Mouse (Mus musculus) liver, embryonic 15.5 days (tissue): ENCODE measurements around the gene Fis1. TPM values are rescaled to one million over a fixed set of nuclear protein-coding genes. Genes with fewer than 3 reads are reported as not detected.
A peak's percentile ranks its signal among the peaks of the same experiment; 100 is the strongest.
"Not testable (repeated sequence)": the region's sequence is repeated elsewhere in the genome, so short reads cannot be mapped to it uniquely, and the experiment has no call there.

Source experiments
- ATAC-seq: fragments of 200-750 bp; cut with Nextera tagmentation; 2 replicates; pipeline ENCODE4 v1.8.0; 2017; ENCODE audit warnings: moderate number of reproducible peaks, mild to moderate bottlenecking, moderate library complexity; ENCODE audit not compliant: insufficient read depth
- H3K27ac ChIP-seq: fragments of 300-500 bp; sonication (generic); replicated peaks from 2 replicates; pipeline ENCODE4 v1.5.1; 2015; ENCODE audit warnings: mild to moderate bottlenecking, inconsistent platforms
- H3K27me3 ChIP-seq: fragments of 300-500 bp; sonication (generic); 2 replicates; pipeline ENCODE4 v1.6.1; 2015; ENCODE audit warnings: mild to moderate bottlenecking, inconsistent platforms
- H3K36me3 ChIP-seq: fragments of 300-500 bp; sonication (generic); replicated peaks from 2 replicates; pipeline ENCODE4 v1.6.1; 2015; ENCODE audit warnings: moderate library complexity, mild to moderate bottlenecking, inconsistent platforms
- H3K4me1 ChIP-seq: fragments of 300-500 bp; sonication (generic); replicated peaks from 2 replicates; pipeline ENCODE4 v1.6.1; 2015; ENCODE audit warnings: inconsistent platforms
- H3K4me2 ChIP-seq: fragments of 300-500 bp; sonication (generic); 2 replicates; pipeline ENCODE4 v1.6.1; 2015; ENCODE audit warnings: moderate library complexity, mild to moderate bottlenecking, inconsistent platforms
- H3K4me3 ChIP-seq: fragments of 300-500 bp; sonication (generic); replicated peaks from 2 replicates; pipeline ENCODE4 v1.5.1; 2015; ENCODE audit warnings: mild to moderate bottlenecking, inconsistent platforms
- H3K9ac ChIP-seq: fragments of 300-500 bp; sonication (generic); 2 replicates; pipeline ENCODE4 v1.6.1; 2015; ENCODE audit warnings: moderate library complexity, mild to moderate bottlenecking, inconsistent platforms
- H3K9me3 ChIP-seq: fragments of 300-500 bp; sonication (generic); replicated peaks from 2 replicates; pipeline ENCODE4 v1.6.1; 2016; ENCODE audit warnings: inconsistent platforms
- WGBS: fragments of 180-500 bp; shearing (Covaris S2); methylation state at CpG from one replicate; pipeline ENCODE4 v1.1.7; 2015; ENCODE audit warnings: mixed read lengths; ENCODE audit not compliant: insufficient replicate concordance; 5-methylcytosine and 5-hydroxymethylcytosine counted together
- polyA plus RNA-seq: library from polyadenylated mRNA; unstranded; fragments of >200 nt; fragmentation: Nextera tagmentation; extraction: Ambion mirVana; gene quantifications from 2 replicates; pipeline ENCODE4 v1.2.1, GENCODE M21; 2015

Gene Fis1
- polyA plus RNA-seq, 1 experiment from 2014 or later = 190 TPM

DNA sequence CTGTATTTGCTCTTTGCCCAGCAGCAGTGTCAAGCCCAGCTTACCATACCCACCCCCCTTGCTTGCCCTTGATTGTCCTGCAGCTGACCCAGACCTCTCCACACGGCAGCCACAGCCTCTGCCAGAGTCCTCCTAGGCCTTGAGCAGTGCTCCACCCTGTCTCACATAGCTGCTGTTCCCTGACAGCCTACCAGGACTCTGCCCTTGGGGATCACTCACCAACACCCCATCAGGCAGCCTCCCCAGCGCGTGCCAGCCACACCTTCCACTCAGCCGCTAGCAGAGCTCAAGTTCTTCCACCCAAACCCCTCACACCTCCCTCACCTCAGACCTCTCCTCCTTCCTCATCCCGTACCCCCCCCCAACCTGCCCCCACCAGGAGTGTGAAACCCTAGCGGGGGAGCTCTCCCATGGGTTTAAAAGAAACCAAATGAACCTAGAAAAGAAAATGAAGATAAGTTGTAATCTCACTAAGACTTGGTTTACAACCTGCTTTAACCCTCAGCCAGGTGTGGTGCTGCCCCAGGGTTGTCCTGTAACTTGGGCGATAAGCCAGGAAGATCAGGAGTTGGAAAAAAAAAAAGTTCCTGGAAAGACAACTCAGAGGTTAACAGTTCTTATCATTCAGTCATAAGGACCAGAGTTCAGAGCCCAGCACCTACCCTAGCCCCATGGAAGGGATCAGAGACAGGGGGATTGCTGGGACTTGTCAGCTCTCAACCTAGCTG, 29.2 kb upstream of the Fis1 start:
- no peaks in the 10 kb centered on the region for H3K27me3 ChIP-seq
- no peak overlapping the region for H3K4me3 ChIP-seq
- no peak overlapping the region for H3K9ac ChIP-seq
- WGBS = 61% methylated on average over 7 of the region's 7 CpGs
- no peak overlapping the region for H3K27ac ChIP-seq
- no peak for ATAC-seq
- no peak overlapping the region for H3K4me2 ChIP-seq
- peaks cover 17% of the 10 kb centered on the region for H3K4me1 ChIP-seq
- H3K36me3 ChIP-seq = no peaks in the 10 kb centered on the region
- H3K9me3 ChIP-seq = no peaks in the 10 kb centered on the region

DNA sequence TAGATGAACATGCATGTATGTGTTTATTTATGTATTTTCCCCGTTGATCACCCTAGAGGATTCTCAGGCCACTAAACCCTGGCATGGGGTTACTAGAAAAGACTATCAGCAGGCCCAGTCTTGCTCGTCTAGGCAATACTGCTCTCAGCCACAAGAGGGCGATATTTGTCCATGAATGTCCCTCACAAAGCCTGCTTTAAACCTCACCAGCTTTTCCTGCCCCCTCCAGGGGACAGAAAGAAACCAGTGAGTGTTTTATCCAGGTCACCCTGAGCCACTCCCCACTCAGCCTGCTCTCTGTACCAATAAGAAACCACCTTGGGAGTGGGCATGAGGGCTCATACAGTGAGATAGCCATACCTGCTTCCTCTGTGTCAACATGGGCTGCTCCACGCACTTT, 24.0 kb upstream of the Fis1 start:
- Histone ChIP-seq H3K27me3 (no peaks in the 10 kb centered on the region), H3K9me3 (no peaks in the 10 kb centered on the region), H3K4me3 (no peak overlapping the region), H3K4me2 (no peak overlapping the region), H3K27ac (no peak overlapping the region), H3K36me3 (no peaks in the 10 kb centered on the region), H3K9ac (no peak overlapping the region), H3K4me1 (no peaks in the 10 kb centered on the region; the same call in 1 of the 2 replicates)
- ATAC-seq = peak; percentile 55
- WGBS = 22% methylated on average over 4 of the region's 4 CpGs

DNA sequence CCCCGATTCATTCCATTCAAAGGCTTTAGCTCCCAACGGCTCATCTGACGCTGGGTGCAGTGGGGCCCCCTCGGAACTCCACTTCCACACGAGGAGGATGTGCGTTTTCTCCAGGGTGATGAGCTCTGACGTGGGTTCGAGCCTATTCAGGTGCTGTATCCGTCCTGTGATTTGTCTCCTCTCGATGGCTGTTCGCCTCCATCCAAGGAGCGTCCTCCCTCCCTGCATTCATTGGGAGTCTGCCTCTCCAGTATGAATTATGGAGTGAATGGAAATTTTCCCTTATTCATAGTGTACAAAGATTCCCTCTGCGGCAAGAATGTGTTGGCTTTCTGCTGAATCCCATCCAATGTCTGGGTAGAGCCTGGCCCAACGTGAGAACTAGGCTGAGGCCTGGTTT, 21.2 kb upstream of the Fis1 start:
- Histone ChIP-seq H3K9me3 (no peaks in the 10 kb centered on the region), H3K4me3 (no peak overlapping the region), H3K9ac (no peak overlapping the region), H3K36me3 (no peaks in the 10 kb centered on the region), H3K4me2 (no peak overlapping the region), H3K27me3 (no peaks in the 10 kb centered on the region), H3K4me1 (no peaks in the 10 kb centered on the region; the same call in 1 of the 2 replicates), H3K27ac (no peak overlapping the region)
- ATAC-seq = no peak
- 74% methylated on average over 14 of the region's 14 CpGs for WGBS

DNA sequence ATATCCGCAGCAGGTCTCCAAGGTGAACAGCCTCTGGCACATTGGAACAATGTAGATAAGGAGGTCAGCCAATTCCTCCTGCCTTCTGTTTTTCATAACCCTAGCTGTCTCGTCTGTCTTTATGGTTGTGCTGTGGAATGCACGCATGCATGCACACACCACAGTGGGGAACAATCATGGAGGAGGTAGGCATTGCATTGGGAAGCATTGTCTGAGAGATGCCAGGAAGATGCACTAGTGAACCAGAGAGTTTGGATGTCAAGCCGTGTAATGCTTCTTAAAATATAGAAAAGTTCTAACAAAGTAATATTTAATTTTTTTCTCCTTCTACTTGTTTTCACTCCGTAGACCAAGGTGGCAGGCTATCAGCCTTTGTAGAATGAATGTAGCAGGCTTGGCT, 20.1 kb upstream of the Fis1 start:
- no peak overlapping the region for H3K4me2 ChIP-seq
- WGBS = 63% methylated on average over 5 of the region's 5 CpGs
- H3K36me3 ChIP-seq = no peaks in the 10 kb centered on the region
- H3K9ac ChIP-seq = no peak overlapping the region
- no peaks in the 10 kb centered on the region for H3K9me3 ChIP-seq
- H3K4me3 ChIP-seq = no peak overlapping the region
- H3K27me3 ChIP-seq = no peaks in the 10 kb centered on the region
- H3K4me1 ChIP-seq = no peaks in the 10 kb centered on the region; the same call in 1 of the 2 replicates
- no peak for ATAC-seq
- no peak overlapping the region for H3K27ac ChIP-seq

DNA sequence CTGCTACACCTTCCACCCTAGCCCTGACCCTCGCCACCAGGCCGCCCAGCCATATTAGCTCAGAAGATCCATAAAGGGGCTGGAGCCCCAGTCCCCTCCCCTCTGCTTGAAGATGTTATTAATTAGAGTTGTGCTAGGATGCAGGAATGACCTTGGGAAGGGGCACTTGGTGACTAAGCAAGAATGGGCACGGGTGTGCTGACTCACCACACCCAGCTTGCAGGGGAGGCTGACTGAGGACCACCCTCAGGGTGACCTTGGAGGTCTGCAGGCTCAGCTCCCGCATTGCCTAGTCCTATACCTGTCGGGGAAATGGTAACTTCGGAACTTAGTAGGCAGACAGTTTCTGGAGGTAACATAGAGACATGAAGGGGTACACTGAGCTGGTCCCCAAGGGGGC, 19.1 kb upstream of the Fis1 start:
- Histone ChIP-seq H3K27me3 (no peaks in the 10 kb centered on the region), H3K4me1 (no peaks in the 10 kb centered on the region; the same call in 1 of the 2 replicates), H3K4me3 (no peak overlapping the region), H3K36me3 (no peaks in the 10 kb centered on the region), H3K9me3 (no peaks in the 10 kb centered on the region), H3K27ac (no peak overlapping the region), H3K9ac (no peak overlapping the region), H3K4me2 (no peak overlapping the region)
- 69% methylated on average over 6 of the region's 6 CpGs for WGBS
- no peak for ATAC-seq

DNA sequence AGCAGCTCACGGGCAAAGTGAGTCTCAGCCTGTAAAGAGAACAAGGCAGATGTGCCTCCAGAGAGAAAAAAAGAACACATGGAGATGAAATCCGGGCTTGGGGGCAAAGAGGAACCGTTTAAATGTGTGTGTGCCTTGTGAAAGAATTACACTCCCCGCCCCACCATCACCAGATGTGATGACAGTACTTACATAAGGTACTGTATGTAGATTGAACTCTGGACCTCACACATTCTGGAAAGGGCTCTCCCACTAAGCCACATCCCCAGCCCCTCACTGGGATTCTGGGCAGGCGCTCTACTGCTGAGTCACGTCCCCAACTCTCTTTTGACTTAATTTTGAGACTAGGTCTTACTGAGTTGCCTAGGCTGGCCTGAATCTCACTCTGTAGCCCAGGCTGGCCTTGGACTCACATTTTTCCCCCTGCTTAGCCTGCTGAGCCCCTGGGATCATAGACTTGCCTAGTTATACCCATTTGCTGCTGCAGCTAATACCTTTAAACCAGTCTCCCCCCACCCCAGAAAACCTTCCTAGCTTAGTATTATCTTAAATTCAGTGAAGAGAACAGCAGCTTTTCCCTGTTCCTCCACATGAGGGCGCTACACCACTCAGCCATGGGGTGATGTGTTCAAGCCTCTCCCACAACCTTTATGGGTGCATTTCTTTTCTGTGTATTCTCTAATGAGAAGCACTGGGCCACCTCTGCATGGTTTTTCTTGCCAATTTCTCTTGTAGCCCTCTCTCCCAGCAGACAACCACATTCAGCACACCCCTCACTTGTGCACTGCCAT, 17.0 kb upstream of the Fis1 start:
- Histone ChIP-seq H3K27ac (no peak overlapping the region), H3K36me3 (no peaks in the 10 kb centered on the region), H3K27me3 (no peaks in the 10 kb centered on the region), H3K9me3 (no peaks in the 10 kb centered on the region), H3K9ac (no peak overlapping the region), H3K4me2 (no peak overlapping the region), H3K4me3 (no peak overlapping the region), H3K4me1 (no peaks in the 10 kb centered on the region; the same call in 1 of the 2 replicates)
- 46% methylated on average over 7 of the region's 7 CpGs for WGBS
- ATAC-seq = no peak

DNA sequence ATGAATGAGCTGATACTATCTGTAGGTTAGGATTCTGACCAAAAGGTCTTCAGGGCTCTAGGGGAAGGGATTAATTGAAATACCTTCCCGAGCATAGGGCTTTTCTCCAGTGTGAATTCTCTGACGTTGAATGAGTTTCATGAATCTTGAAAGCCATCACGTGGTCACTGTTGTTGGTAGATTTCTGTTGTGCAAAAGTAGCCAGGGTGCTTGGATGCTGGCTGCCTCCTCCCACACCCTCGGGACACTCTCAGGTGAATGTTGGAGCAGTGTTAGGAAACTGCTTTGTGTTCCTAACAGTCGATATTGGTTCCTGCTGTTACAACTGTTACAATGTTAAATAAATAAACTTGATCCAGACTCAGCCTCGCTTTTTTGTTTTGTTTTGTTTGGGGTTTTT, 16.3 kb upstream of the Fis1 start:
- 68% methylated on average over 6 of the region's 6 CpGs for WGBS
- Histone ChIP-seq H3K27ac (no peak overlapping the region), H3K4me2 (no peak overlapping the region), H3K4me3 (no peak overlapping the region), H3K27me3 (no peaks in the 10 kb centered on the region), H3K9ac (no peak overlapping the region), H3K9me3 (no peaks in the 10 kb centered on the region), H3K36me3 (no peaks in the 10 kb centered on the region), H3K4me1 (no peaks in the 10 kb centered on the region; the same call in 1 of the 2 replicates)
- no peak for ATAC-seq

DNA sequence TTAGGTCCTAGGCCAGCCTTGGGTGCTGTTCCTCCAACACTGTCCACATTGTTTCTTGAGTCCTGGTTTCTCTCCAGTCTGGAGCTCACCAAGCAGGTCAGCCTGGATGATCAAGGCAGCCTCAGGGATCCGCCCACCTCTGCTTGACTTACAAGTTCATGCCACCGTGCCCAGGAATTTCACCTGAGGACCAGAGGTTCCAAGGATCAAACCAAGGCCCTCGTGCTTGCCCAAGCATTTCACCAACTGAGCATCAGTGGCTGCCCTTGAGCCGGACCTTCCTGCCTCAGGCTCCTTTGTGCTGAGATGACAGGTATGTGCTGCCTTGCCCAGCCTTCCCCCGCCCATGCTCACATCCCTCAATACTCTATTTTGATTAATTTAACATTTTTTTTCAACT, 15.5 kb upstream of the Fis1 start:
- no peaks in the 10 kb centered on the region for H3K9me3 ChIP-seq
- H3K9ac ChIP-seq = no peak overlapping the region
- no peaks in the 10 kb centered on the region for H3K27me3 ChIP-seq
- 72% methylated on average over 5 of the region's 5 CpGs for WGBS
- H3K27ac ChIP-seq = no peak overlapping the region
- no peak for ATAC-seq
- H3K4me2 ChIP-seq = no peak overlapping the region
- H3K4me1 ChIP-seq = no peaks in the 10 kb centered on the region; the same call in 1 of the 2 replicates
- no peak overlapping the region for H3K4me3 ChIP-seq
- no peaks in the 10 kb centered on the region for H3K36me3 ChIP-seq

DNA sequence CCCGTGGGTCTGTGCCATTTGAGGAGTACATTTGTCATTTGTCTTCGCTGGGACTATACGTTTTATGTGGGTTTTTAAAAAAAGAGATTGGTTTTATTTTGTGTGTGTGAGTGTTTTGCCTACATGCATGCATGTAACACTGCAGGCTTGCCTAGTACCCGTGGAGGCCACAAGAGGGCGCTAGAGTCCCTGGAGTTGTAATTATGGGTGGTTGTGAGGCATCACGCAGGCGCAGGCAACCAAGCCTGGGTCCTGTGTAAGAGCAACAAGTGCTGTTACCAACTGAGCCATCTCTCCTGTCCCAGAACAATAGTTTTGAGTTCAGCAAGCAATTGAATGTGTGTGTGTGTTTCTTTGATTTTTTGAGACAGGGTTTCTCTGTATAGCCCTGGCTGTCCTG, 13.8 kb upstream of the Fis1 start:
- 52% methylated on average over 7 of the region's 7 CpGs for WGBS
- H3K4me3 ChIP-seq = no peak overlapping the region
- H3K4me2 ChIP-seq = no peak overlapping the region
- no peaks in the 10 kb centered on the region for H3K9me3 ChIP-seq
- no peak for ATAC-seq
- H3K27me3 ChIP-seq = no peaks in the 10 kb centered on the region
- no peak overlapping the region for H3K27ac ChIP-seq
- H3K36me3 ChIP-seq = no peaks in the 10 kb centered on the region
- H3K9ac ChIP-seq = no peak overlapping the region
- no peaks in the 10 kb centered on the region; the same call in 1 of the 2 replicates for H3K4me1 ChIP-seq

DNA sequence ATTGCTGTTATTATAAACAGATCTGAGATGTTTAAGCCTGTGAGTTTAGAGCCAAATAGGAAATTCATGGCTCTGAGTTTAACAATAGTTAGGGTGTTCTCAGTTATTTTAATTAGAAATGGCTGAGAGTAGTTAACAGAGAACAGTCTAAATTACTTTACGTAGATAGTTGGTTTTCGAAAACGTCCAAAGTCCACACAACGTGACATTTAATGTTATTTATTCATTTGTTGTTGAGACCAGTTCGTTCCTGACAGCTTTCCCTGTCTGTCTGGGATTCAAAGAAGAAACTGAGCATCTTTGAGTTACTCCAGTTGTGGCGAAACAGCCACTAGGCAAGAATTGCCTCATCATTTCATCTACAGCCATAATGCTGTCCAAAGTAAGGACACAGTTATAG, 13.0 kb upstream of the Fis1 start:
- 64% methylated on average over 6 of the region's 6 CpGs for WGBS
- not testable (repeated sequence) for H3K4me3 ChIP-seq, H3K27me3 ChIP-seq, H3K4me1 ChIP-seq, H3K9ac ChIP-seq, H3K27ac ChIP-seq, H3K4me2 ChIP-seq, H3K9me3 ChIP-seq, ATAC-seq, H3K36me3 ChIP-seq

DNA sequence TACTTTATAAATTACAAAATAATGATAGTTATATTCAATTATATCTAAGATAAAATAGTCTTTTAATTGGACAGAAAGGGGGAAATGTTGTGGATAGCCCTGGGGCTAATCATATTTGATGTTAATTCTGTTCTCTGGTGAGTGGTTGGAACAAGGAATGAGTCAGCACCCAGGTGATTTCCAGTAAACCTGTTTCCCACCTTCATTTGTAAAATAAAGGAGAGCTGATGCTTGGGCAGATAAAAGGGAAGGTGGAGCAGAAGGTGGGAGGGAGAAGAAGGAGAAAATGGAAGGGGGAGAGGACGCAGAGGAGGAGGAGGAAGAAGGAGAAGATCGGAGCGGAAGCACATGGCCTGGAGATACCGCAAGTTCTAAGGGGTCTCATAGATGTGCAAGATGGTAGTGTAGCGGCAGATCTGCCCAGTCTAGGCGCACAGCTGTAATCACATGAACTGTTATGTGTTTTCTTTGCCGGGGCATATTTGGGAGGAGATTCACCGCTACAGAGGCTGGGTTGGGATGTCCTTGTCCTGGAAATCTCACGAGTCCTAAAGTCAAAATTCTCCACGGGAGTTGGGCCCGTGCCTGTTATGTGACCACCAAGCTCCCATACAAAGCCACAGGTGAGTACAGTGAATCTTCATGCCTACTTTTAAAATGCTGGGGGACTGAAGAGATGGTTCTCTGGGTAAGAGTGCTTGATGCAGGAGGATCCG, 12.1 kb upstream of the Fis1 start:
- no peaks in the 10 kb centered on the region for H3K36me3 ChIP-seq
- H3K27ac ChIP-seq = no peak overlapping the region
- no peaks in the 10 kb centered on the region for H3K27me3 ChIP-seq
- H3K4me2 ChIP-seq = no peak overlapping the region
- H3K9ac ChIP-seq = no peak overlapping the region
- no peaks in the 10 kb centered on the region for H3K4me1 ChIP-seq
- H3K9me3 ChIP-seq = no peaks in the 10 kb centered on the region
- no peak for ATAC-seq
- WGBS = 75% methylated on average over 12 of the region's 12 CpGs
- no peak overlapping the region for H3K4me3 ChIP-seq
